Mouse (Mus musculus): ENCODE measurements around the gene Chp1. TPM values are rescaled to one million over a fixed set of nuclear protein-coding genes. Genes with fewer than 3 reads are reported as not detected.

Gene Chp1
- total and polyA plus RNA-seq, 2 experiments from 2014 or later, result 58.9 to 69.8 TPM

DNA sequence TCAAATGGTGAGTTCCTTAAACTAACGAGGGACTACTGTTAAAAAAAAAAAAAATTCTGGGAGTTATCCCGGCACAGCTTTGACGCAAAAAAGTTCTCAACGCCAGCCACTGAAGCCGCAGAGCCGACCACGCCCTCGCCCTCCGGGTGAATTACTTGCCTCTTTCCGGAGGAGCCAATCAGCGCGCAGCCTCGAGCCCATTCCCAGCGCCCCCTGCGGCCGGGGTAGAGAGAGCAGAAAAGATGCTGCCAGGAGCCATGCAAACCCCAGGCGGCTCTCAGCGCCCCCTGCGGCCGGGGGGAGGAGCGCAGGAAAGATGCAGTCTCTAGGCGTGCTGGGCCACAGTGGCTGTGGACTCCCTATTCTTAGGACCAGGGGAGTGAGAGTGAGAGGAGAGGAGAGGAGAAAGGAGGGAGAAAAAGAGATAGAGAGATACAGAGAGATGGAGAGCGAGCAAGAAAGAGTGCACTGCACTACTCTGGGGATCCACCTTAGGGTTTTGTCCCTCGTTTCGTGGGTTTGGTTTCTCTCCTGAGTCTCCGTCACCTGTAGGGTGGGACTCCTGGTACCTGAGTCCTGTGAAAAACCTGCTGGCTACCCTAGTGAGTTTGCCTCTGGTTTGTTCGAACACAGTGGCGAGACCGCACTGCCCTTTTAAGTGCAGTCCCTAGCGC is 512 bp upstream of the Chp1 start:
- Histone ChIP-seq H3K9ac (peak overlapping the region; percentile 77), H3K4me2 (ENCODE audit: low read depth) (peak overlapping the region; percentile 56), H3K4me3 (ENCODE audit: low read depth, low read length) (peak overlapping the region; percentile 83), H3K4me1 (ENCODE audit: insufficient read depth) (peaks cover 8% of the 10 kb centered on the region; the same call in 1 of the 2 replicates), H3K9me3 (ENCODE audit: low read length) (no peaks in the 10 kb centered on the region), H3K36me3 (ENCODE audit: insufficient read depth) (no peaks in the 10 kb centered on the region), H3K27me3 (ENCODE audit: insufficient read depth, low read length) (no peaks in the 10 kb centered on the region), H3K27ac (ENCODE audit: low read depth, low read length) (0 out of 2 replicates have a peak overlapping the region, but pooled peaks have one; percentile 62)
- DNase-seq, result peak; percentile 75
- WGBS, result 1% methylated on average over 30 of the region's 30 CpGs
- peak; percentile 88 for TF ChIP-seq CTCF (IDR thresholded peaks at IDR 0.05; ENCODE audit: low read depth)
- ATAC-seq, result peak; percentile 78

DNA sequence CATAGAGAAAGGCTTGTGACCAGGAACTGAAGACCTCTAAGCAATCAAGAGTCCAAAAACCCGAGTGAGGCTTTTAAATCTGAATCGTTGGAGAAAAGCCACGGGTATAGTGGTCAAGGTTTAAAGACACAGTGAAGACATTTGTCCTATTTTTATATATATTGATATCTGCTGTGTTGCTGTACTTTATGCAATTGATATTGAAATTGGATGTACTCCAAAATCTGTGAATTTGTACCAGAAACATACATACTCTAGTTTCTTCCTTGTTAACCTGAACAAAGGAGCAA is 819 bp downstream of the Chp1 start:
- Histone ChIP-seq H3K9me3 (ENCODE audit: low read length) (no peaks in the 10 kb centered on the region), H3K27me3 (ENCODE audit: insufficient read depth, low read length) (no peaks in the 10 kb centered on the region), H3K27ac (ENCODE audit: low read depth, low read length) (0 out of 2 replicates have a peak overlapping the region, but pooled peaks have one; percentile 75), H3K4me1 (ENCODE audit: insufficient read depth) (peaks cover 8% of the 10 kb centered on the region; the same call in 1 of the 2 replicates), H3K4me2 (ENCODE audit: low read depth) (peak overlapping the region; percentile 56), H3K36me3 (ENCODE audit: insufficient read depth) (no peaks in the 10 kb centered on the region), H3K9ac (peak overlapping the region; percentile 77), H3K4me3 (ENCODE audit: low read depth, low read length) (peak overlapping the region; percentile 83)
- ATAC-seq, result no peak
- WGBS, result 7% methylated on average over 3 of the region's 3 CpGs
- TF ChIP-seq CTCF (IDR thresholded peaks at IDR 0.05; ENCODE audit: low read depth), result no peak
- DNase-seq, result no peak

DNA sequence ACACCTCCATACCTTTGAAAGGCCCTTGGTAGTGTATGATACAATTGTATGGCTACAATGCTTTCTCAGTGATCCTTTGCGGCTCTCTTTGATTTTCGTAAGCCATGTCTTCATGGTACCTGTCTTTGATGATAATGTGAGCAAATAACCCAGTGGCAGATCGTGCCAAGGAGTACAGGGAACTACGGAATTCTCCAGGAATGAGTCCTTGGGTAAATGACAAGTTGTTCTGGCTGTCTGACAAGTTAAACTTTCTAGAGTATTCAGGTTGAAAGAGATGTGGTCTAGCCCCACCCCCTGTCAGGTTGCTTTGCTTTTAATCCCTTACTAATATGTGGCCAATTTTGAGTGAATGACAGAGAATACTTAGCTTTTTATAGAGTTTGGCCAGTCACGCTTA is 1.2 kb downstream of the Chp1 start:
- Histone ChIP-seq H3K9me3 (ENCODE audit: low read length) (no peaks in the 10 kb centered on the region), H3K9ac (0 out of 2 replicates have a peak overlapping the region, but pooled peaks have one; percentile 77), H3K4me1 (ENCODE audit: insufficient read depth) (peaks cover 8% of the 10 kb centered on the region; the same call in 1 of the 2 replicates), H3K4me3 (ENCODE audit: low read depth, low read length) (peak overlapping the region; percentile 83), H3K27me3 (ENCODE audit: insufficient read depth, low read length) (no peaks in the 10 kb centered on the region), H3K27ac (ENCODE audit: low read depth, low read length) (no peak overlapping the region), H3K4me2 (ENCODE audit: low read depth) (peak overlapping the region; percentile 56), H3K36me3 (ENCODE audit: insufficient read depth) (no peaks in the 10 kb centered on the region)
- 64% methylated on average over 5 of the region's 5 CpGs for WGBS
- no peak for TF ChIP-seq CTCF (IDR thresholded peaks at IDR 0.05; ENCODE audit: low read depth)
- DNase-seq (no peak), ATAC-seq (no peak)

DNA sequence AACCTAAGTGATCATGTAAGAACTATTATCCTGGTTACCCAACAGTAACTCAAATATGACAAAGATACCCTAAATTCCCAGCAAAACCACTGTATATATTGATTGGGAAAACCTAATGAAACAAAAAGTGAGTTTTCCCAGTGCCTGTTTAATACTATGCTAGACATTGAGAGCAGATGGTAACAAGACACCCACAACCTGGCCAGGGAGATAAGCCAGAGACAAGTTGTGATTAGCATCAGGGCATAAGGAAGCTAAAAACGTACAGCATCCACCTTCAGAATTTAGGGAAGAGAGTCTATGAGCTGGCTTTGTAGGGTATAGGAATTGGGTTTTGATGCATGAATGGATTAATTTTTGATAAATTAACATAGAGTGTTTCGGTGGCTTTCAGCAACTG is 2.2 kb downstream of the Chp1 start:
- Histone ChIP-seq H3K9me3 (ENCODE audit: low read length) (no peaks in the 10 kb centered on the region), H3K36me3 (ENCODE audit: insufficient read depth) (no peaks in the 10 kb centered on the region), H3K27me3 (ENCODE audit: insufficient read depth, low read length) (no peaks in the 10 kb centered on the region), H3K9ac (no peak overlapping the region), H3K4me2 (ENCODE audit: low read depth) (no peak overlapping the region), H3K4me3 (ENCODE audit: low read depth, low read length) (no peak overlapping the region), H3K27ac (ENCODE audit: low read depth, low read length) (no peak overlapping the region), H3K4me1 (ENCODE audit: insufficient read depth) (peaks cover 8% of the 10 kb centered on the region; the same call in 1 of the 2 replicates)
- WGBS, result 76% methylated on average over 2 of the region's 2 CpGs
- ATAC-seq (no peak), DNase-seq (no peak)
- TF ChIP-seq CTCF (IDR thresholded peaks at IDR 0.05; ENCODE audit: low read depth), result no peak

DNA sequence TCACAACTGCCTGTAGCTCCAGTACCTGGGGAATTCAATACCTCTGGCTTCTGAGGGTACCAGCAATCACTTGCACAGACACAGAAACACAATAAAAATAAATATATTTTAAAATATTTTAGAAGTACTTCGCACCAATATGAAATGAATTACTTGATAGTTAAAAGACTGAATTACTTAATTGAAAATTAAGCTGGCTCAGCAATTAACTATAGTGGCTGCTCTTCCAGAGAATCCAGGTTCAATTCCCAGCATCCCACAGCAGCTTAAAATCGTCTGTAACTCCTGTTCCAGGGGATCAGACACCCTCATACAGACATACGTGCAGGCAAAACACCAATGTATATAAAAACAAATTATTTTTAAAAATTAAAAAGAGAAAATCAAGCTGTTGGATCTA is 10.5 kb downstream of the Chp1 start:
- Histone ChIP-seq H3K27me3 (ENCODE audit: insufficient read depth, low read length) (no peaks in the 10 kb centered on the region), H3K9ac (no peak overlapping the region), H3K27ac (ENCODE audit: low read depth, low read length) (no peak overlapping the region), H3K36me3 (ENCODE audit: insufficient read depth) (peaks cover 9% of the 10 kb centered on the region), H3K4me3 (ENCODE audit: low read depth, low read length) (no peak overlapping the region), H3K4me2 (ENCODE audit: low read depth) (no peak overlapping the region), H3K9me3 (ENCODE audit: low read length) (no peaks in the 10 kb centered on the region), H3K4me1 (ENCODE audit: insufficient read depth) (no peaks in the 10 kb centered on the region)
- DNase-seq, result no peak
- WGBS, result 86% methylated on average over 3 of the region's 3 CpGs
- ATAC-seq, result no peak
- TF ChIP-seq CTCF (IDR thresholded peaks at IDR 0.05; ENCODE audit: low read depth), result no peak

DNA sequence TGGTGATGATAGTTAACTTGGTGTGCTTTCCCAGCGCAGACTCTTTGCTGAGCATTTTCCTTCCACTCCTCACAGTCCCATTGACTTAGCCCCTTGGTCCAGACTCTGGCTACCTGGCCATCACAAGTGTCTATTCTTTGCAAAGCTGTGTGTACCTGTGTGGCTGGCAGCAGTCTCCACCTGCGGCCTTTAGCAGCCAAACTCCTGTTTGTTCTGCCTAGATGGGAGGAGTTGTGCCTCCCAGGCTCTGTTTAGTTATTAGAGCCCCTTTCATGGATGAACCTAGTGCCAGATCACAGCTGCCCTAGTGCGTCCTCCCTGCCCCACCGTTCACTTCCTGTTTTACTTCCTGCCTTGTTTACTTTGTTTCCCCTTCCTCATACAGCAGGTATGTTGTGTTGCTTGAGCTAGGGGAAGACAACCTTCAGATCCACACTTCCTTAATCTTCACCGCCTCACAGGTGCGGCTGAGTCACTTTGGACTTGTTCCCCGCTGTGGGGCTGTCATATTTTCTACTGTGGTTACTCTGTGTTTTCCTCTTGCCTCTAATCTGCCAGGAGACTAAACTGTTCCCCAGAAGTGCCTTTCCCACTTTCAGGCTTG is 11.3 kb downstream of the Chp1 start:
- H3K27me3 ChIP-seq (ENCODE audit: insufficient read depth, low read length), result no peaks in the 10 kb centered on the region
- no peak overlapping the region for H3K27ac ChIP-seq (ENCODE audit: low read depth, low read length)
- no peak for DNase-seq
- WGBS, result 81% methylated on average over 7 of the region's 7 CpGs
- H3K4me2 ChIP-seq (ENCODE audit: low read depth), result no peak overlapping the region
- no peak for ATAC-seq
- H3K9me3 ChIP-seq (ENCODE audit: low read length), result no peaks in the 10 kb centered on the region
- no peak overlapping the region for H3K9ac ChIP-seq
- H3K4me3 ChIP-seq (ENCODE audit: low read depth, low read length), result no peak overlapping the region
- no peaks in the 10 kb centered on the region for H3K4me1 ChIP-seq (ENCODE audit: insufficient read depth)
- peaks cover 15% of the 10 kb centered on the region for H3K36me3 ChIP-seq (ENCODE audit: insufficient read depth)
- TF ChIP-seq CTCF (IDR thresholded peaks at IDR 0.05; ENCODE audit: low read depth), result no peak

DNA sequence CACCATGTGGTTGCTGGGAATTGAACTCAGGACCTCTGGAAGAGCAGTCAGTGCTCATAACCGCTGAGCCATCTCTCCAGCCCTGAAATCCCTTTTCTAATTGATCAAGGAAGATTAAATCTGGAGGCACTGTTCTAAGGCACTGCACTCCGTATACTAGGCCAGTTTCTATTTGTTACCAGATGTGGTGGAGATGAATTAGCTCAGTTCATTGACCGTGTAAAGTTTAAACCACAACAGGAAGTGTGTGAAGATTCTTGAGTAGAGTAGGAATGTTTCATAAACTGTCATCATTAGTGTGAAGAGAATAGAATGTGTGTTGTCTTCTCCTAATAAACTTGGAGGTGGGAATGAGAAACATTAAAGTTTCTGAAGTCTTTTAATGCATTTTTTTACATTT is 14.3 kb downstream of the Chp1 start:
- ATAC-seq (no peak), DNase-seq (no peak)
- Histone ChIP-seq H3K9ac (no peak overlapping the region), H3K9me3 (ENCODE audit: low read length) (no peaks in the 10 kb centered on the region), H3K4me3 (ENCODE audit: low read depth, low read length) (no peak overlapping the region), H3K4me1 (ENCODE audit: insufficient read depth) (no peaks in the 10 kb centered on the region), H3K27ac (ENCODE audit: low read depth, low read length) (no peak overlapping the region), H3K27me3 (ENCODE audit: insufficient read depth, low read length) (no peaks in the 10 kb centered on the region), H3K36me3 (ENCODE audit: insufficient read depth) (peaks cover 23% of the 10 kb centered on the region), H3K4me2 (ENCODE audit: low read depth) (no peak overlapping the region)
- TF ChIP-seq CTCF (IDR thresholded peaks at IDR 0.05; ENCODE audit: low read depth), result no peak
- 86% methylated on average over 3 of the region's 3 CpGs for WGBS
